10 mouse cellular contexts compared by ENCODE assay signal in genomic region chr5:118704148-118704547, GRCm38 (mm10).
DNase-seq lines count a peak whose midpoint lies in the region; ATAC-seq and TF ChIP-seq lines count a peak whose summit lies in the region.
"Had no signal": no experiment of that assay in that cellular context is flagged by ENCODE, and none has a peak within 500 bp of the region (broad histone marks: within the 10 kb centered on the region; RNA-seq: fewer than 3 reads in every experiment).

No protein-coding gene starts in this region.

- intact Hi-C loops in heart, postnatal 25 days (cut with DNase I) = no loop called here

- no peak overlapping the region for H3K9ac ChIP-seq in stomach, postnatal 0 days (ENCODE audit: low read length)

- no peaks in the 10 kb centered on the region for H3K9me3 ChIP-seq in stomach, postnatal 0 days (ENCODE audit: control insufficient read depth, low read length)

- peak; percentile 65 for TF ChIP-seq CTCF in lung, adult 2 months (IDR thresholded peaks at IDR 0.05; ENCODE audit: insufficient read depth, low read length)
- TF ChIP-seq CTCF in stomach, postnatal 0 days (IDR thresholded peaks at IDR 0.05; ENCODE audit: low read depth) = peak; percentile 70

- TF ChIP-seq POLR2A in lung, adult 2 months (IDR thresholded peaks at IDR 0.05; ENCODE audit: borderline replicate concordance, extremely low read depth, low read depth, low read length) = no peak

- H3K36me3 ChIP-seq in stomach, postnatal 0 days (ENCODE audit: control insufficient read depth, insufficient read depth, low read length) = no peaks in the 10 kb centered on the region

- DNase-seq in adrenal gland, postnatal 25 days = peak; percentile 25
- no peak for DNase-seq in adrenal gland, postnatal 4 days (ENCODE audit: low spot score in 2 of 2)
- no peak for DNase-seq in lung, adult 2 months
- DNase-seq in lung, postnatal 10 days = no peak
- peak; percentile 31 for DNase-seq in c-Kit-positive CD71-positive TER-119-negative erythroid progenitor cells, embryonic 14.5 days (ENCODE audit: low read depth)
- DNase-seq in stomach, postnatal 0 days (ENCODE audit: low spot score) = no peak
- no peak for DNase-seq in heart, postnatal 25 days (ENCODE audit: low spot score)
- DNase-seq: layer of hippocampus, postnatal 36 days had no signal

- no peak overlapping the region for H3K27ac ChIP-seq in stomach, postnatal 0 days (replicated peaks)

- H3K4me2 ChIP-seq in stomach, postnatal 0 days (replicated peaks; ENCODE audit: low read depth) = no peak overlapping the region

- 90% methylated on average over 3 of the region's 3 CpGs for WGBS in lung, adult 2 months
- WGBS in stomach, postnatal 0 days = 88% methylated on average over 3 of the region's 3 CpGs

- TF ChIP-seq EP300 in stomach, postnatal 0 days (optimal IDR thresholded peaks at IDR 0.05) = no peak

- H3K27me3 ChIP-seq in stomach, postnatal 0 days (ENCODE audit: control insufficient read depth, insufficient read depth, low read length) = no peaks in the 10 kb centered on the region

- H3K4me3 ChIP-seq in lung, adult 2 months (replicated peaks; ENCODE audit: extremely low read depth, low read depth, low read length) = no peak overlapping the region
- H3K4me3 ChIP-seq in stomach, postnatal 0 days (ENCODE audit: low read depth, low read length) = no peak overlapping the region
- H3K4me3 ChIP-seq: myocyte had no signal

- peaks cover 32% of the 10 kb centered on the region for H3K4me1 ChIP-seq in lung, adult 2 months (ENCODE audit: control insufficient read depth, insufficient read depth, low read length)
- H3K4me1 ChIP-seq in stomach, postnatal 0 days (replicated peaks; ENCODE audit: control insufficient read depth, insufficient read depth) = peaks cover 8% of the 10 kb centered on the region; the same call in 1 of the 2 replicates

- ATAC-seq in stomach, postnatal 0 days (ENCODE audit: low FRiP score, low TSS enrichment) = no peak
- ATAC-seq in erythroid progenitor cell, adult 5-6 weeks (replicated peaks; ENCODE audit: low FRiP score, poor library complexity, severe bottlenecking) = no peak

Comparison
In these comparisons a context has a peak if more than half of its experiments do, and no peak if none do; other contexts are left out.
1. DNase-seq: peak in adrenal gland, postnatal 25 days (single experiment) and c-Kit-positive CD71-positive TER-119-negative erythroid progenitor cells, embryonic 14.5 days (single experiment); none in adrenal gland, postnatal 4 days (0 of 2), lung, adult 2 months (single experiment), lung, postnatal 10 days (single experiment), stomach, postnatal 0 days (single experiment) and heart, postnatal 25 days (single experiment).